Mouse (Mus musculus): ENCODE measurements around the gene Zfp30. TPM values are rescaled to one million over a fixed set of nuclear protein-coding genes. Genes with fewer than 3 reads are reported as not detected.
A peak's percentile ranks its signal among the peaks of the same experiment; 100 is the strongest.

The Zfp30 gene
- total RNA-seq, 1 experiment from 2014 or later, result not detected

DNA sequence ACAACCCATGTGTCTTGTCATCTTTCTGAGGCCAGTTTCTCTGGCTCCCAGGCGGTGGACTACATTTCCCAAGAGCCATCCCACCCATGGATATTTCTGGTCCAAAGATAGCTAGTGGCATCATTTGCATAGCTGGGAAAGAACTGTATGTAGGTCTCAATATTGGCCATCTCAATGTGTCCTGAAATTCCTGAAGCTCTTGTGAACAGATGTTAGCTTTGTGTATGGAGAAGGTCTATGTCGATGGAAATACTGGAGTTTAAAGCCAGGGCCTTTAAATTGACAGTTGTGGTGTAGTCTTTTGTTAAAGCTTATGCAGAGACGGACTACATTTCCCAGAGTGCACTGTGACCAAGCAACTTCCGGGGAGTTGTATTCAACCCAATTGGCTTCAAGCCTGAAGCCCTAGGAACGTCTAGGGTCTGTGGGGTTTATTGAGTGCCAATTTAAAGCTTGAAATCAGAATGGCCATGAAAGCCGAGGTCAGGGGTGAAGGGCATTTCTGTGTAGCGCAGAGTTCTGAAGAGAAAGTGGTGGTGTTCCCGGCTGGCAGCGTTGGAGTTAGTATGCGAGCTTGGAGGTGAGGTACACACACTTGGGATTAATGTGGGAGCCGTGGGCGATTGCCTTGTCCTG, 34.9 kb downstream of the Zfp30 start:
- ATAC-seq (replicated peaks; ENCODE audit: insufficient number of reproducible peaks, low FRiP score, low TSS enrichment, poor library complexity, severe bottlenecking), result peak; percentile 67

DNA sequence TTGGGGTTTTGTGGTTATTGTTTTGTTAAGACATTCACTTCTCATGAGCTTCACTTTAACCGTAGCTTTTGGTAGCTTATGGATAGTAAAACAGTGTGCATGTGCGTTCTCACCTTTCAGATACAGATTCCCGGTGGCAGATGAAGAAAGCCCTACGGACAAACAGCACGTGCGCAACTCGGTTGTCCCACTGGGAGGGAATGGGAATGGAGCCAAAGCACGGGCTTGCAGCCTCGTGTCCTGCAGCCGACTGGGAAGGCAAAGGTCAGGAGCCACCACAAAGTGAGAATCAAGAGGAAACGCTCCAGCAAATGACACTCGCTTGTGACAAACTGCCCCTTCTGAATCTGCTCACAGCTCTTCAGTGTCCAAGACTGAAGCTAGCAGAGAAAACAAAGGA, 44.2 kb downstream of the Zfp30 start:
- ATAC-seq (replicated peaks; ENCODE audit: insufficient number of reproducible peaks, low FRiP score, low TSS enrichment, poor library complexity, severe bottlenecking), result no peak

DNA sequence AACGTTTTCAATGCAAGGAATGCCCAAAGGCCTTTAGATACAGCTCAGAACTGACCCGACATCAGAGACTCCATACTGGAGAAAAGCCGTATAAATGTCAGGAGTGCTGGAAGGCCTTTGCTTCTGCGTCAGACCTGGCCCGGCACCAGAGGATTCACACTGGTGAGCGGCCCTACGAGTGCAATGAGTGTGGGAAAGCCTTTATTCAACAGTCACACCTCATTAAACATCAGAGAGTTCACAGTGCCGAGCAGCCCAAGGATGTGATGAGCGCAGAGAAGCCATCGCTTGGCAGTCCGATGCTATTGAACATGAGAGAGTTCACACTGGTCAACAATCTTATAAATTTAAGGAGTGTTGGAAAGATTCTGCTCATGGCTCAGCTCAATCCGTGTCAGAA, 46.0 kb downstream of the Zfp30 start:
- ATAC-seq (replicated peaks; ENCODE audit: insufficient number of reproducible peaks, low FRiP score, low TSS enrichment, poor library complexity, severe bottlenecking), result no peak

DNA sequence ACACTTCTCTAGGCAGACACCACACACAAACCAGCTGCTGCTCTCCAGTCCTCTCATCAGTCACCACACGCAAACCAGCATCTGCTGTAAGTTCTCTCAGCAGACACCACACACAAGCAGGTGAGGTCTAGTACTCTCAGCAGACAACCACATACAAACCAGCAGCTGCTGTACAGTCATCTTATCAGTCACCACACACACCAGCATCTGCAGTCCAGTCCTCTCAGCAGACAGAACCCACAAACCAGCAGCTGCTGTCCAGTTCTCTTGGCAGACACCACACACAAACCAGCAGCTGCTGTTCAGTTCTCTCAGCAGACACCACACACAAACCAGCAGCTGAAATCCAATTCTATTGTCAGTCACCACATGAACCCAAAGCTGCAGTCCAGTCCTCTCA, 53.0 kb downstream of the Zfp30 start:
- no peak for ATAC-seq (replicated peaks; ENCODE audit: insufficient number of reproducible peaks, low FRiP score, low TSS enrichment, poor library complexity, severe bottlenecking)

DNA sequence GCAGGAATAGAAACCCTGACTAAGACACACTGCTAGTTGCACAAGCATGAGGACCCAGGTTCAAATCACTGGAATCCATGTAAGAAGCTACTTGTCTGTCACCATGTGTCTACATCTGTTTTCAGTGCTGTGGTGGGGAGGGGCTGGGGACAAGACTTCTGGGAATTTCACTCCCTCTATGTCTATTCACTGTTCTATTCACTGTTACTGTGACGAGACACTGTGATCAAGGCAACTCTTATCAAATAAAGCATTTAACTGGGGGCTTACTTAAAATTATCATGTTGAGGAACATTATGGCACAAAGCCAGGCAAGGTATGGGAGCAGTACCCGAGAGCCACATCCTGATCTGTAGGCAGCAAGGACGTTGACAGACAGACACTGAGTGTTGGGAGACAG, 55.5 kb downstream of the Zfp30 start:
- no peak for ATAC-seq (replicated peaks; ENCODE audit: insufficient number of reproducible peaks, low FRiP score, low TSS enrichment, poor library complexity, severe bottlenecking)

DNA sequence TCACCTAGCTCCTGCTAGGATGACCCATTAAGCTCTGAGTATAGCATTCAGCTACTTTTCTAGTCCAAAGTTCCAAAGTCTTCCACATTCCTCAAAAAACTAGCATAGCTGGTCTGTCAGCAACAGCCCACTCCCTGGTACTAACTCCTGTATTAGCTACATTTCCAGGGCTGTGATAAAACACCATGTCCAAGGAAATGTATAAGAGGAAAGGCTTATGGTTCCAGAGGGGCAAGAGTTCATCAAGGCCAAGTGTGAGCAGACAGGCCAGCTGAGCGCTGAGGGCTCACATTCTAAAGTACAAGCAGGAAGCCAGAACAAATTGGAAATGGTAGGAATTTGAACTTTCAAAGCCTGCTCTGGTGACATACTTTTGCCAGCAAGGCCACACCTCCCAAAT, 58.3 kb downstream of the Zfp30 start:
- no peak for ATAC-seq (replicated peaks; ENCODE audit: insufficient number of reproducible peaks, low FRiP score, low TSS enrichment, poor library complexity, severe bottlenecking)

Other genes with a start within 250 kb of the Zfp30 start
- not detected in 3 replicates for gene Catsperg2, start 57.0 kb upstream of the Zfp30 start, total RNA-seq (2017)
- gene Zfp84, start 15.4 kb upstream of the Zfp30 start, total RNA-seq (2017), result 16.1 to 22.3 TPM (median 18.1 TPM) in 3 replicates
- gene Zfp790, start 32.1 kb downstream of the Zfp30 start, total RNA-seq (2017), result 10.2 to 18.4 TPM (median 11.5 TPM) in 3 replicates
- gene Zfp940, start 69.7 kb downstream of the Zfp30 start, total RNA-seq (2017), result 0.32 to 3.5 TPM (median 1.4 TPM) in 3 replicates
- gene Zfp420, start 76.0 kb downstream of the Zfp30 start, total RNA-seq (2017), result 1.8 to 7.7 TPM (median 4.7 TPM) in 3 replicates
- gene Zfp27, start 122.6 kb downstream of the Zfp30 start, total RNA-seq (2017), result 4.4 to 8.6 TPM (median 5.5 TPM) in 3 replicates
- gene Zfp383, start 124.2 kb downstream of the Zfp30 start, total RNA-seq (2017), result 0.95 to 2.2 TPM in 2 of 3 replicates, not detected in the other
- 2.3 to 8.2 TPM (median 3.1 TPM) in 3 replicates for gene Zfp74, start 170.1 kb downstream of the Zfp30 start, total RNA-seq (2017)
- 25.8 to 32.8 TPM (median 32.4 TPM) in 3 replicates for gene Zfp568, start 200.0 kb downstream of the Zfp30 start, total RNA-seq (2017)